Mouse (Mus musculus): ENCODE data around the gene Kcnh5.

Gene Kcnh5

GRCm38 (mm10) chr12:74951124-74952115, 225.7 kb downstream of the Kcnh5 start:
- 53% methylated on average over 9 of the region's 9 CpGs for WGBS

- 66% methylated on average over 6 of the region's 6 CpGs for WGBS
Observed at GRCm38 (mm10) chr12:74901331-74901730, 275.8 kb downstream of the Kcnh5 start.

GRCm38 (mm10) chr12:74899055-74899454, 278.1 kb downstream of the Kcnh5 start:
- WGBS = 84% methylated on average over 4 of the region's 4 CpGs

GRCm38 (mm10) chr12:74898211-74898610, 278.9 kb downstream of the Kcnh5 start:
- 90% methylated on average over 9 of the region's 9 CpGs for whole genome bisulfite sequencing

GRCm38 (mm10) chr12:74894870-74895423, 282.2 kb downstream of the Kcnh5 start:
- WGBS = 60% methylated on average over 11 of the region's 11 CpGs

GRCm38 (mm10) chr12:74889419-74889818, 287.7 kb downstream of the Kcnh5 start:
- WGBS = 83% methylated on average over 3 of the region's 3 CpGs

GRCm38 (mm10) chr12:74887064-74887463, 290.1 kb downstream of the Kcnh5 start:
- 83% methylated on average over 1 of the region's 1 CpGs for WGBS

GRCm38 (mm10) chr12:74881344-74881743, 295.8 kb downstream of the Kcnh5 start:
- WGBS = 60% methylated on average over 6 of the region's 6 CpGs

- WGBS = 69% methylated on average over 2 of the region's 2 CpGs
Observed at GRCm38 (mm10) chr12:74855666-74856065, 321.5 kb downstream of the Kcnh5 start.

GRCm38 (mm10) chr12:74854263-74854662, 322.9 kb downstream of the Kcnh5 start:
- WGBS = 85% methylated on average over 1 of the region's 1 CpGs

- 58% methylated on average over 2 of the region's 2 CpGs for WGBS
Observed at GRCm38 (mm10) chr12:74850323-74850722, 326.8 kb downstream of the Kcnh5 start.

GRCm38 (mm10) chr12:74849912-74850311, 327.2 kb downstream of the Kcnh5 start:
- WGBS = 79% methylated on average over 4 of the region's 4 CpGs

GRCm38 (mm10) chr12:74848611-74849347, 328.4 kb downstream of the Kcnh5 start:
- 27% methylated on average over 12 of the region's 12 CpGs for WGBS
